Mouse (Mus musculus): ENCODE results near the gene Chchd4.
"Not testable (repeated sequence)": the region's sequence is repeated elsewhere in the genome, so short reads cannot be mapped to it uniquely, and the experiment has no call there.

The Chchd4 gene

GRCm38 (mm10) chr6:91473805-91474440, 577 bp upstream of the Chchd4 start:
- DNase-seq, result no peak

GRCm38 (mm10) chr6:91472319-91472718, 1.0 kb downstream of the Chchd4 start:
- DNase-seq, result no peak

- not testable (repeated sequence) for DNase-seq
Measured at GRCm38 (mm10) chr6:91471427-91471826, 1.9 kb downstream of the Chchd4 start.

- no peak for DNase-seq
Measured at GRCm38 (mm10) chr6:91470712-91471111, 2.6 kb downstream of the Chchd4 start.

GRCm38 (mm10) chr6:91467106-91467505, 6.2 kb downstream of the Chchd4 start:
- no peak for DNase-seq

GRCm38 (mm10) chr6:91465756-91466155, 7.6 kb downstream of the Chchd4 start:
- DNase-seq, result no peak

GRCm38 (mm10) chr6:91459471-91459870, 13.9 kb downstream of the Chchd4 start:
- no peak for DNase-seq

- DNase-seq, result no peak
Measured at GRCm38 (mm10) chr6:91454546-91454945, 18.8 kb downstream of the Chchd4 start.

GRCm38 (mm10) chr6:91452056-91452455, 21.3 kb downstream of the Chchd4 start:
- DNase-seq, result no peak

GRCm38 (mm10) chr6:91449472-91450225, 23.7 kb downstream of the Chchd4 start:
- no peak for DNase-seq

GRCm38 (mm10) chr6:91445316-91445715, 28.0 kb downstream of the Chchd4 start:
- no peak for DNase-seq

GRCm38 (mm10) chr6:91441145-91441662, 32.1 kb downstream of the Chchd4 start:
- DNase-seq, result no peak

GRCm38 (mm10) chr6:91440474-91441144, 32.7 kb downstream of the Chchd4 start:
- peak; percentile 88 to 90 for DNase-seq

- DNase-seq, result no peak
Measured at GRCm38 (mm10) chr6:91424151-91424550, 49.2 kb downstream of the Chchd4 start.

GRCm38 (mm10) chr6:91421629-91422028, 51.7 kb downstream of the Chchd4 start:
- no peak for DNase-seq

GRCm38 (mm10) chr6:91417291-91417845, 56.0 kb downstream of the Chchd4 start:
- DNase-seq, result no peak

GRCm38 (mm10) chr6:91416146-91416545, 57.2 kb downstream of the Chchd4 start:
- DNase-seq, result no peak

- DNase-seq, result peak; percentile 19 to 23
Measured at GRCm38 (mm10) chr6:91414890-91415289, 58.5 kb downstream of the Chchd4 start.
